Mouse (Mus musculus) stomach, postnatal 0 days (tissue): Measurements from ENCODE around the gene Aldh2. TPM values are rescaled to one million over a fixed set of nuclear protein-coding genes. Genes with fewer than 3 reads are reported as not detected.
A peak's percentile ranks its signal among the peaks of the same experiment; 100 is the strongest.

Experiments used
- ATAC-seq: fragments of 200-750 bp; cut with Nextera tagmentation; 2 replicates; pipeline ENCODE4 v1.8.0; 2017; ENCODE audit not compliant: low FRiP score, low TSS enrichment
- DNase-seq: peaks from one replicate; pipeline ENCODE4 v3.0.0-alpha.2; 2016; ENCODE audit warnings: low spot score
- H3K27ac ChIP-seq: fragments of 300-500 bp; sonication (generic); replicated peaks from 2 replicates; pipeline ENCODE4 v1.5.1; 2014; ENCODE audit warnings: mild to moderate bottlenecking, control low read depth
- H3K27me3 ChIP-seq: fragments of 300-500 bp; sonication (generic); 2 replicates; pipeline ENCODE4 v1.6.1; 2014; ENCODE audit warnings: low read length; ENCODE audit not compliant: control insufficient read depth, insufficient read depth
- H3K36me3 ChIP-seq: fragments of 300-500 bp; sonication (generic); 2 replicates; pipeline ENCODE4 v1.6.1; 2014; ENCODE audit warnings: low read length, mixed read lengths; ENCODE audit not compliant: control insufficient read depth, insufficient read depth
- H3K4me1 ChIP-seq: fragments of 300-500 bp; sonication (generic); replicated peaks from 2 replicates; pipeline ENCODE4 v1.6.1; 2014; ENCODE audit warnings: antibody characterized with exemption; ENCODE audit not compliant: control insufficient read depth, insufficient read depth
- H3K4me2 ChIP-seq: fragments of 300-500 bp; sonication (generic); replicated peaks from 2 replicates; pipeline ENCODE4 v1.6.1; 2014; ENCODE audit warnings: low read depth, mild to moderate bottlenecking, control low read depth, moderate library complexity
- H3K4me3 ChIP-seq: fragments of 300-500 bp; sonication (generic); 2 replicates; pipeline ENCODE4 v1.5.1; 2014; ENCODE audit warnings: low read depth, low read length, control low read depth
- H3K9ac ChIP-seq: fragments of 300-500 bp; sonication (generic); 2 replicates; pipeline ENCODE4 v1.6.1; 2014; ENCODE audit warnings: mild to moderate bottlenecking, low read length, control low read depth, mixed read lengths
- H3K9me3 ChIP-seq: fragments of 300-500 bp; sonication (generic); 2 replicates; pipeline ENCODE4 v1.6.1; 2016; ENCODE audit warnings: low read length; ENCODE audit not compliant: control insufficient read depth
- CTCF ChIP-seq: IDR thresholded peaks from 2 replicates; pipeline ENCODE4 v1.5.1; 2016; ENCODE audit warnings: antibody characterized with exemption, low read depth, mild to moderate bottlenecking, moderate library complexity
- EP300 ChIP-seq: optimal IDR thresholded peaks from 2 replicates; pipeline ENCODE3; 2016; ENCODE audit warnings: antibody characterized with exemption
- WGBS: fragments of 180-500 bp; shearing (Covaris S2); extraction: QIAGEN DNeasy Blood & Tissue Kit; methylation state at CpG from one replicate; pipeline ENCODE4 v1.1.7; 2014; 5-methylcytosine and 5-hydroxymethylcytosine counted together
- polyA plus RNA-seq: library from polyadenylated mRNA; unstranded; fragments of >200 nt; fragmentation: Nextera tagmentation; extraction: Ambion mirVana; gene quantifications from 2 replicates; pipeline ENCODE4 v1.2.1, GENCODE M21; 2015

Aldh2 gene
- polyA plus RNA-seq, 1 experiment from 2014 or later: 136 TPM

- DNase-seq (no peak), ATAC-seq (no peak)
- Histone ChIP-seq H3K27me3 (no peaks in the 10 kb centered on the region), H3K4me2 (peak overlapping the region; percentile 94), H3K4me3 (peak overlapping the region; percentile 70), H3K36me3 (no peaks in the 10 kb centered on the region), H3K4me1 (0 out of 2 replicates have a peak, but pooled peaks cover 3% of the 10 kb centered on the region), H3K9ac (no peak overlapping the region; the same call in 1 of the 2 replicates), H3K27ac (no peak overlapping the region), H3K9me3 (no peaks in the 10 kb centered on the region)
- 52% methylated on average over 11 of the region's 11 CpGs for WGBS
- no peak for TF ChIP-seq EP300
Observed at GRCm38 (mm10) chr5:121592064-121592815, 1.4 kb downstream of the Aldh2 start.

- no peaks in the 10 kb centered on the region for H3K9me3 ChIP-seq
- H3K4me1 ChIP-seq: peaks cover 6% of the 10 kb centered on the region
- DNase-seq (no peak), ATAC-seq (no peak)
- TF ChIP-seq EP300 (no peak), CTCF (no peak)
- H3K36me3 ChIP-seq: no peaks in the 10 kb centered on the region
- no peak overlapping the region for H3K27ac ChIP-seq
- WGBS: 41% methylated on average over 11 of the region's 11 CpGs
- peak overlapping the region; percentile 70 for H3K4me3 ChIP-seq
- no peak overlapping the region for H3K9ac ChIP-seq
- H3K4me2 ChIP-seq: peak overlapping the region; percentile 94
- no peaks in the 10 kb centered on the region for H3K27me3 ChIP-seq
Observed at GRCm38 (mm10) chr5:121591417-121592063, 2.1 kb downstream of the Aldh2 start.

GRCm38 (mm10) chr5:121589928-121590327 lies 3.7 kb downstream of the Aldh2 start:
- DNase-seq: no peak

GRCm38 (mm10) chr5:121586400-121587039 lies 7.1 kb downstream of the Aldh2 start:
- ATAC-seq (peak; percentile 19; the same call in 1 of the 2 replicates), DNase-seq (peak; percentile 35)
- H3K9ac ChIP-seq: no peak overlapping the region
- TF ChIP-seq EP300 (no peak), CTCF (no peak)
- H3K36me3 ChIP-seq: no peaks in the 10 kb centered on the region
- H3K4me2 ChIP-seq: peak overlapping the region; percentile 23
- H3K27me3 ChIP-seq: no peaks in the 10 kb centered on the region
- H3K4me1 ChIP-seq: peaks cover 6% of the 10 kb centered on the region
- no peak overlapping the region for H3K4me3 ChIP-seq
- H3K9me3 ChIP-seq: no peaks in the 10 kb centered on the region
- WGBS: 39% methylated on average over 6 of the region's 6 CpGs
- peak overlapping the region; percentile 61 for H3K27ac ChIP-seq

More at GRCm38 (mm10) chr5:121589928-121590327, 3.7 kb downstream of the Aldh2 start:
- no peak for ATAC-seq
- H3K27ac ChIP-seq: no peak overlapping the region
- H3K4me1 ChIP-seq: peaks cover 9% of the 10 kb centered on the region
- no peaks in the 10 kb centered on the region for H3K9me3 ChIP-seq
- H3K36me3 ChIP-seq: no peaks in the 10 kb centered on the region
- H3K4me3 ChIP-seq: no peak overlapping the region
- 82% methylated on average over 6 of the region's 6 CpGs for WGBS
- H3K27me3 ChIP-seq: no peaks in the 10 kb centered on the region
- no peak overlapping the region for H3K4me2 ChIP-seq
- no peak for TF ChIP-seq CTCF
- no peak for TF ChIP-seq EP300
- H3K9ac ChIP-seq: no peak overlapping the region

- WGBS: 87% methylated on average over 5 of the region's 5 CpGs
- Histone ChIP-seq H3K36me3 (no peaks in the 10 kb centered on the region), H3K4me2 (no peak overlapping the region), H3K9me3 (no peaks in the 10 kb centered on the region), H3K27me3 (no peaks in the 10 kb centered on the region), H3K4me3 (no peak overlapping the region), H3K27ac (no peak overlapping the region; the same call in 1 of the 2 replicates), H3K9ac (no peak overlapping the region), H3K4me1 (peaks cover 6% of the 10 kb centered on the region)
- no peak for ATAC-seq
- TF ChIP-seq EP300 (no peak), CTCF (no peak)
- DNase-seq: no peak
Observed at GRCm38 (mm10) chr5:121585699-121586098, 7.9 kb downstream of the Aldh2 start.

GRCm38 (mm10) chr5:121585005-121585404 lies 8.6 kb downstream of the Aldh2 start:
- DNase-seq (no peak), ATAC-seq (no peak)
- H3K36me3 ChIP-seq: peaks cover 4% of the 10 kb centered on the region
- no peak overlapping the region; the same call in 1 of the 2 replicates for H3K27ac ChIP-seq
- H3K27me3 ChIP-seq: no peaks in the 10 kb centered on the region
- H3K4me3 ChIP-seq: no peak overlapping the region
- TF ChIP-seq EP300 (no peak), CTCF (no peak)
- WGBS: 97% methylated on average over 10 of the region's 10 CpGs
- peaks cover 6% of the 10 kb centered on the region for H3K4me1 ChIP-seq
- H3K4me2 ChIP-seq: no peak overlapping the region
- H3K9ac ChIP-seq: no peak overlapping the region
- H3K9me3 ChIP-seq: no peaks in the 10 kb centered on the region
